11 mouse cellular contexts compared by ENCODE assay signal in the genomic region with DNA sequence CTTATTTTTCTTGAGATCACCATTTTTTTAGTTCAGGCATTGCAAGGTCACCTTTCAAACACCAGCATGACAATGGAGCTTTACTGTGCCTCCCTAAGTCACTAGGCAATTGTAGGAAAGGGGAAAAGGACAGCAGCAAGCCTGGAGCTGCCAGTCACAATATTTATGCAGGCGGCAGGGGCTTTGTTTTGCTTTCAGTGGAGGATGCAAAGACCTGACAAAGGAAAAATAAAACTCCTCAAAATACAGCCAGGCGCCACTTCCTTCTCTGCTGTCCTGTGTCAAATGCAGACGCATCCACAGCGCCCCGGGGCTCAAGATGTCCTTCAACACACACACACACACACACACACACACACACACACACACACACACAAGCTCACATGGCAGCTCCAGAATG.
A peak's percentile ranks its signal among the peaks of the same experiment; 100 is the strongest.
DNase-seq lines count a peak whose midpoint lies in the region; ATAC-seq lines count a peak whose summit lies in the region.
"Had no signal": no experiment of that assay in that cellular context is flagged by ENCODE, and none has a peak within 500 bp of the region (broad histone marks: within the 10 kb centered on the region; RNA-seq: fewer than 3 reads in every experiment).

No protein-coding gene starts in this region.

- WGBS in heart, embryonic 11.5 days (ENCODE audit: insufficient replicate concordance), result 32% methylated on average over 5 of the region's 5 CpGs
- WGBS in kidney, embryonic 16.5 days, result 20% methylated on average over 5 of the region's 5 CpGs
- 16% methylated on average over 5 of the region's 5 CpGs for WGBS in hindbrain, embryonic 14.5 days

- H3K4me1 ChIP-seq in heart, embryonic 11.5 days (ENCODE audit: control insufficient read depth, insufficient read depth, low read length), result peaks cover 69% of the 10 kb centered on the region
- H3K4me1 ChIP-seq in kidney, embryonic 16.5 days (ENCODE audit: insufficient read depth, low read length), result peaks cover 31% of the 10 kb centered on the region
- 0 out of 2 replicates have a peak, but pooled peaks cover 8% of the 10 kb centered on the region for H3K4me1 ChIP-seq in hindbrain, embryonic 14.5 days (replicated peaks; ENCODE audit: control insufficient read depth, insufficient read depth, low read length)

- H3K27me3 ChIP-seq in heart, embryonic 11.5 days (ENCODE audit: control insufficient read depth, insufficient read depth, low read length), result no peaks in the 10 kb centered on the region
- no peaks in the 10 kb centered on the region for H3K27me3 ChIP-seq in kidney, embryonic 16.5 days (ENCODE audit: insufficient read depth, low read length)
- H3K27me3 ChIP-seq in hindbrain, embryonic 14.5 days (ENCODE audit: control insufficient read depth, insufficient read depth, low read length), result no peaks in the 10 kb centered on the region

- no peak for DNase-seq in heart, adult 9 months (ENCODE audit: low spot score in 2 of 2)
- no peak for DNase-seq in kidney, adult 18-20 months
- DNase-seq in R1 (ENCODE audit: low read depth, low spot score), result peak; percentile 63
- DNase-seq in hindbrain, embryonic 14.5 days (ENCODE audit: low spot score), result no peak
- no peak for DNase-seq in frontal cortex, postnatal 10 days (ENCODE audit: low spot score in 2 of 2)
- DNase-seq: layer of hippocampus, adult 9-11 months had no signal

- no peak for ATAC-seq in heart, embryonic 11.5 days (replicated peaks; ENCODE audit: insufficient number of reproducible peaks, low FRiP score, low TSS enrichment)
- peak; percentile 33; the same call in 1 of the 2 replicates for ATAC-seq in kidney, embryonic 16.5 days (ENCODE audit: low FRiP score, low TSS enrichment)
- no peak for ATAC-seq in hindbrain, embryonic 14.5 days (ENCODE audit: low FRiP score)
- ATAC-seq in granulocyte monocyte progenitor cell, adult 5-6 weeks (replicated peaks; ENCODE audit: poor library complexity, severe bottlenecking), result no peak

- H3K36me3 ChIP-seq in heart, embryonic 11.5 days (ENCODE audit: control insufficient read depth, insufficient read depth, low read length), result no peaks in the 10 kb centered on the region
- no peaks in the 10 kb centered on the region for H3K36me3 ChIP-seq in kidney, embryonic 16.5 days (ENCODE audit: insufficient read depth, low read length)
- H3K36me3 ChIP-seq in hindbrain, embryonic 14.5 days (replicated peaks; ENCODE audit: control insufficient read depth, insufficient read depth), result no peaks in the 10 kb centered on the region
- H3K36me3 ChIP-seq: forebrain, embryonic 10.5 days had no signal

- no peak overlapping the region for H3K4me3 ChIP-seq in heart, embryonic 11.5 days (ENCODE audit: low read depth, low read length)
- no peak overlapping the region for H3K4me3 ChIP-seq in kidney, embryonic 16.5 days (ENCODE audit: low read length)
- H3K4me3 ChIP-seq in hindbrain, embryonic 14.5 days (replicated peaks; ENCODE audit: low read length), result no peak overlapping the region
- H3K4me3 ChIP-seq: forebrain, embryonic 10.5 days; myocyte had no signal

- H3K4me2 ChIP-seq in heart, embryonic 11.5 days, result no peak overlapping the region
- H3K4me2 ChIP-seq in kidney, embryonic 16.5 days (replicated peaks; ENCODE audit: low read depth, low read length), result peak overlapping the region; percentile 14
- no peak overlapping the region for H3K4me2 ChIP-seq in hindbrain, embryonic 14.5 days (replicated peaks)

- H3K27ac ChIP-seq in heart, embryonic 11.5 days (ENCODE audit: low read depth, low read length), result peak overlapping the region; percentile 51; the same call in 1 of the 2 replicates
- 0 out of 2 replicates have a peak overlapping the region, but pooled peaks have one; percentile 44 for H3K27ac ChIP-seq in kidney, embryonic 16.5 days (ENCODE audit: low read length)
- H3K27ac ChIP-seq in hindbrain, embryonic 14.5 days, result no peak overlapping the region
- H3K27ac ChIP-seq: forebrain, embryonic 10.5 days had no signal

- H3K9me3 ChIP-seq in heart, embryonic 11.5 days (replicated peaks; ENCODE audit: control insufficient read depth, low read length), result no peaks in the 10 kb centered on the region
- H3K9me3 ChIP-seq in kidney, embryonic 16.5 days (ENCODE audit: low read length), result peaks cover 4% of the 10 kb centered on the region; the same call in 1 of the 2 replicates
- H3K9me3 ChIP-seq in hindbrain, embryonic 14.5 days (ENCODE audit: control insufficient read depth, low read length), result no peaks in the 10 kb centered on the region
- H3K9me3 ChIP-seq: forebrain, embryonic 10.5 days had no signal

- no peak overlapping the region for H3K9ac ChIP-seq in heart, embryonic 11.5 days (ENCODE audit: low read depth, low read length)
- no peak overlapping the region for H3K9ac ChIP-seq in kidney, embryonic 16.5 days (replicated peaks; ENCODE audit: low read length)
- 0 out of 2 replicates have a peak overlapping the region, but pooled peaks have one; percentile 16 for H3K9ac ChIP-seq in hindbrain, embryonic 14.5 days
